Mouse (Mus musculus): ENCODE measurements at regions not wholly inside any gene's neighbourhood (a gene's known extent, or its start where the extent isn't known, plus 50 kb on each side); places are given as distances from the start of the nearest gene placed in this dataset.

DNA sequence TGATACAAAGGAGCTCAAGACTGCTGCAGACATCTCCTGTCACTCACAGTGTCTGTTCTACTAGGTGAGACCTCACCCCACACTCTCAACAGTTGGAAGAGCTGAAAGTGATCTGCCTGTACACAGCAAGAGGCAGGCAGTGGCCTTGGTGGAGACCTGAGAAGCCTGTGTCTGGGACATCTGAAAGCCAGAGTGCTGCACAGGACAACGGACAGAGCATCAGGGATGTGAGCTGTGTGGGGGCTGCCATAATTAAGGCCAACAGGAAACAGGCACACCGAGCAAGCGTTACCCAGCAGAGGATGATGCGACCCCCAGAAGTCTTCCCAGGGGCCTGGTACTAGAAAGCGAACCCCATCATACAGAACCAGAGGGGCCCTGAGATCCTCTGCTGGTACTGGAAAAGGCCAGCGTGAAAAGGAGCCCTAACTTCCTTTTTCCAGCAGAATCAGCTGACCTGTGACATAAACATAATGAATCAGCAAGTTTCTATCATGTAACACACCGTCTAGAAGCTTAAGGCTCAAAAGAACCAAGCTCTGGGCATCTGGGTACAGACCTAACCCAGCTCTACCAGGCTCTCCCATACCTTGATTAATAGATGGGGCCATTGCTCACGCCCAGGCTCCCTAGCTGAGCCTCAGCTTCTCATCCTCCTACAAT is 105.7 kb downstream of the Plxna1 start:
- no peak for DNase-seq (ENCODE audit: low read depth, low spot score)

- no peak for DNase-seq (ENCODE audit: low read depth, low spot score)
These were observed 105.0 kb downstream of the Plxna1 start for GRCm38 (mm10) chr6:89257416-89257815.

DNA sequence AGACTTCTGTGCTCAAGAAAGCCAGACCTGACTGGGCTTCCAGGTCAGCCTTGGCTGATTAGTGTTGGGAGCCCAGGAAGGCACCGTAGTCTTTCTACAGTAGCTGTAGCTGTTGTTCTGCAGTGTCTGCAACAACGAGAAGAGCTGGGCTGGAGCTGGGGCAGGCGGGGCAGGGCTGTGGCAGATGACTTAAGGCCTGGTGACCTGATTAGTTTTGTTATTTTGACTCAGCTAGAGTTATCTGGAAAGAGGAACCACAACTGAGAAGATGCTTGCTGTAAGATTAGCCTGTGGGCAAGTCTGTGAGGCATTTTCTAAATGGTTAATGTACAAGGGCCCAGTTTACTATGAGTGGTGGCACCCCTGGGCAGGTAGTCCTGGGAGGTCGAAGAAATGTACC is 104.3 kb downstream of the Plxna1 start:
- no peak for DNase-seq (ENCODE audit: low read depth, low spot score)

GRCm38 (mm10) chr6:89259406-89259994 is 102.9 kb downstream of the Plxna1 start:
- no peak for DNase-seq (ENCODE audit: low read depth, low spot score)

DNA sequence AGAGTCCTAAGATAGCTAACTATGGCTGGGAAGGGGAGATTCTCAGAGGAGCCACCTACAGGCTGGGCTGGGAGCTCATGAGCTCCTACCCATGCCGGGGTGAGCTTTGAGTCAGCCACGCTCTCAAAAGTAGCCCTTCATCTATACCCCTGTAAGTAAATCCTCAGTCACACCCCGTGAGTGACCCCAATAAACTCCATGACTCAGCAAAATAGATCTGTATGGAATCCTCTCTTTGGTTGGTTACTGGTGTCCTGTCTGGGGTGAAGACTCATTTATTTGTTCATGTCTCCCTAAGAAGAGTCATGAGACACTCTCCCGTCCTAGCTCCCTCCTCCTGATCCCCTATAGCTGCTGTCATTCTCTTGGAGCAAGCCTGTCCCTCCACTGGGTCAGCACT is 99.5 kb downstream of the Plxna1 start:
- no peak for DNase-seq (ENCODE audit: low read depth, low spot score)

DNA sequence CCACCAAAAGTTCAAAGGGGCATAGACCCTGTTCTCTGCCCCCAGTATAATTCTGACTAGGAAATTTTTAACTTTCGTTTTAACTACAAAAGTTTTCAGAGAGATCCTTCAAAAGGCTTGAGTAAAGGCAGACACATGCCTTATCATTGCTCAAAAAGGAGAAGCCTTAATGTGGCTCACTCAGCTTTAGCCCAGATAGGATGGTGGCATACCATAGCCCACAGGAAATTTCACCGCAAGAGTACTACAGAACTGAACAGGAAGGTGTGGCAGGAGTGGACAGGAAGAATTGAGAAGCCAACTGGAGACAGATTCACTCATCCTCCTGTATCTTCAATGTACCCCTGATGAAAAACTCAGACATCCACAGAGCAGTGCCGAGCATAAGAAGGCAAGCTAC is 97.1 kb downstream of the Plxna1 start:
- no peak for DNase-seq (ENCODE audit: low read depth, low spot score)

Data from forelimb bud, embryonic 11.5 days (tissue).